Mouse (Mus musculus) gastrocnemius, postnatal 14 days (tissue): ENCODE measurements at regions not wholly inside any gene's neighbourhood (a gene's known extent, or its start where the extent isn't known, plus 50 kb on each side); places are given as distances from the start of the nearest gene placed in this dataset.

Experiments used
- DNase-seq: peaks from one replicate; pipeline ENCODE4 v3.0.0; 2021; ENCODE audit warnings: mixed read lengths
- intact Hi-C: fragments of 180-260 bp; cut with DNase I; formaldehyde crosslinking; loops from one replicate; pipeline ENCODE4 v1.15.1; 2025; ENCODE audit warnings: low total_unique reads

DNA sequence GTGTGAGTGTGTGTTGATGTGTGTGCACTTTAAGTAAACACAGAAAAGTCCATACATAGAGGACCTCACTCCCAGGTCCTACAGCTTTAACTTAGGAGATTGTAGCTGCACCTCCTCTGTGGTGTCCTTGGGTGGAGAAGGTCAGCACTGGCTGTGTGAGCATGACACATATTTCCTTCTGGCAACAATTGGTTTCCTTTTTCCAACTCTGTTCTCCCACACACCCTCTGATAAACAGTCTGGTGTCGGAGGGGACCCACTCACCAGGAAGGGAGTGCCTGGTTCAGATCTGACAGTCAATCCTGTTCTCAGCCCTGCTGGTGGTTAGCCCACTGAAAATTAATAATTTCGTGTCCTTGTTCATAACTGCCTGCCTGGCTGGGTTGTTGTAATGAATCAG is 276.7 kb downstream of the Ccdc91 start:
- DNase-seq = no peak
- intact Hi-C loops = no loop called here

DNA sequence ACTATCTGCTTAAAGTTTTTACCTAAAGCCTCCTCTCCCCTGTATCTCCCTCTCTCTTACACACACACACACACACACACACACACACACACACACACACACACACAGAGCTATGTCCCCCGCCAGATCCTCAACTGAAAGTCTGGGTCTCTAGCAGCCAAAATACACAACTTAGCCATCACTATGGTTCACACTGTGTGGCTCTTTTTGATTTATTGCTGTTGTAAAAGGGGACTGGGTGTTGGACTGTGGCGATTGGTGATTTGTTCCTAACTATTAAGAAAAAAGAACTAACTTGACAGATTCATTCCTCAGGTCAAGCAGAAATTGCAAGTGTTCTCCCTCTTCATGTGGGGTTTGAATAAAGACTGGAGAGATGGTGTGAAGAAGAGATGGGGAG is 278.2 kb downstream of the Ccdc91 start:
- intact Hi-C loops = no loop called here
- no peak for DNase-seq

DNA sequence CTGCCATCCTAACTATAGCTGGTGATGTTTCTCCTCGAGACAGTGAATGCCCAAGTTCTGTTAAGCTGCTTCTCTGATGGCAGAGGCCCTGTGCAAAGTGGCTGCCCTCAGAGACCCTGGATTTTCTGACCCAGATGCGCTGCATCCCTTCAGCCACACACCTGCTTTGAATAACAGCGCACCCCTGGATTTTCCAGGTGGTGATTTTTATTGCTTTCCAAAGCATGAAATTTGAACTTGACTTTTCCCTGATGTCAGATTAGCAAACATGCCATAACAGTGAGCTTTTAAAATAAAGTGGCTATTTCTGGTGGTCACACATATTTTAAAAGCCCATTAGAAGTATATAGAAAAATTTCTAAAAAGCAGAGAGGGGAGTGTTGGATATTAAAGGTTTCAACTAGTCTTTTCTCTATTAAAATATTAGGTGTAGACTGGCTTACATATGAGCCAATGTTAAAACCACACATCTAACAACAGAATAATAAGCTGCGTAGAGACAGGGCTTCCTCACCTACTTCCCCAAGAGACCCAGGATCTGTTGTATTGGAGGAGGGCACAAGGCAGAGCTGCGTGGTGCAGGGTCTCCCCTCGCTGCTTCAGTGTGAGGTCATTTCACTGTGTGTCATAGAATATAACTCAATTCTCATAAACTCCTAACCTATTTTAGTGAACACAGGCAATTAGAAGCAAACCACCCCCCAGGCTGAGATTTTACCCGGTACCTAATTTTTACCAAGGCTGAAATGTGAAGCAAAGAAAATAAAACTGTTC is 280.3 kb downstream of the Ccdc91 start:
- no peak for DNase-seq
- intact Hi-C loops = no loop called here

DNA sequence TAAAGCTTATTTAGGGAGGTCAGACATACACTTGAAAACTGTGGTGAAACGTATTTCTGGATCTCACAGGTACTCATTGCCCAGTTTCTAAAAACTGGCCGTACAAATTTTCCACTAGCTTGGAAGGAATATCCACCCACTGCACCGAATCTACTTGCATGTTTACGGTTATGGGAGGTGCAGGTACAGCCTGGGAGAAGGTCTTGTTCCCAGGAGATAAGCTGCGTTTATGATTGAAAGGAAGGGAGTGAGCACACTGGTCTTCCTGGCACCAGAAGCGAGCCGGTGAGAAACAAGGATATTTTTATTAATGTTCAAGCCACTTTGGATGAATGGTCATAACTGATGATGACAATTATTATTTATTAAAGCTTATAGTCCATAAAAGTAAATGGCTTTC is 283.9 kb downstream of the Ccdc91 start:
- DNase-seq = no peak
- intact Hi-C loops = no loop called here

DNA sequence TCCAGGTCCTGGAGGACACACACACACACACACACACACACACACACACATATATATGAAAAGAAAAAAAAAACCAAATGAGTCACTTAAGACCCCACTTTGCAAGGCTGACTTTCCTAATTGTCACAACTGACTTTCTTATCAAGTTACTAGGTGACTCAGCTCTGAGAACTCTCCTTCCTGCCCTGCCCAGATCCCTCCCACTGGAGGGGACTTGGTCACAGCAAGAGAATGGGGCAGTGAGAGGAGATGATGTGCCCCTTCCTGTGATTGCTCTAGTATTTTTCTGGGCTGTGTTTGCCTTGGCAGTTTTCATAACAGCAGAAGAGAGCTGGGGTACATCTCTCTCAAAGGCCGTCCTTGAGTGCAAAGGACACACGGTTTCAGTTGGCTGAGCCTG is 284.5 kb downstream of the Ccdc91 start:
- intact Hi-C loops = no loop called here
- DNase-seq = no peak

DNA sequence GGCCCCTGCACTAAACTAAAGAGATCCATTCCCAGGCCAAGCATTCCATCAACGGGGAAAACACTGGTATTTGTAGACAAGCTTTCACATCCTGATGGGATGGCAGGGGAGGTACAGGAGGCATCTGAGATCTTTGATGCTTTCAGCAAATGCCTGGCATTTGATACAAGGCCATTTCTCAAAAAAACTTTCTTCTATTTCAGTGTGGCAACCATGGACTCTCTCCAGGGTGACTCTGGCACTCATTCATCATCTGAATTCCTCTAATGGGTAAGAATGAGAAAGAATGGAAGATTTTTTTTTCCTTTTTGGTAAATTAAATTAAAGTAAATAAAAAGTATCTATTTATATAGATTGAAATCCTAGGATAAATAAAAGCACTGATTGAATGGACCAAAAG is 281.8 kb upstream of the Far2 start:
- intact Hi-C loops = no loop called here
- DNase-seq = no peak

DNA sequence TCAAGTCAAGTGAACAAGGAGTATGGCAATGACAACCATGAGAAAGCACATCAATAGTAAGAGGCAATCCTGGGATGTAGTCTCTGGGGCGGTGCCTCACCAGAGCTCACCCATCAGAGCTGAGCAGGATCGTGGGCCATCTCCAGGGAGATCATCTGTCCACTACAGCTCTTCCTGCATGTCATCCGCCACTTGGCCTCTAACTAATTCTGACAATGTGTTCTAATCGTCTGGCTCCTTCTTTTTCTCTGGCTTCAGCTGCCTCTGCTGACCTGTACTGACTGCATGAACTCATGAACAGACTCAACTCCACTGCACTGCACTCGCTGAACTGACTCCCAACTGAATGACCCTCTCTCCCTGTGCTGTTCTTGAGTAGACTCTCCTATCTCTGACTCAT is 277.9 kb upstream of the Far2 start:
- no peak for DNase-seq
- intact Hi-C loops = no loop called here

DNA sequence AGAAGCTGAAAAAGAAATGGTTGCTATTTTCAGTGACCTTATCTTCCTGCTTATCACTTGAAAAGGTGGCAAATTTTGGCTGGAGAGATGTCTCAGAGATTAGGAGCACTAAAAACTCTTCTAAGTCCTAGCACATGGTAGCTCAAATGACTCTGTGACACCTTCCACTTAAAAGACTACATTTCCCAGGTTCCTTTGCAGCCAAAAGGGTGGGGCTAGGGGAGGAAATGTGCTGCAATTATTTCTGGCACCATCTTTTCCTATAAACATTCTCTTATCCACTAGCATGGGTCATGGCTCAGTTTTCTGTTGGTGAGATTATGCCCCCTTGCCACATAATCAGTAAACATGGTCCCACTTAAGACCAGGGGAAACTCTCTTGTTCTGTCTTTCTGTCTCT is 277.0 kb upstream of the Far2 start:
- intact Hi-C loops = no loop called here
- no peak for DNase-seq

DNA sequence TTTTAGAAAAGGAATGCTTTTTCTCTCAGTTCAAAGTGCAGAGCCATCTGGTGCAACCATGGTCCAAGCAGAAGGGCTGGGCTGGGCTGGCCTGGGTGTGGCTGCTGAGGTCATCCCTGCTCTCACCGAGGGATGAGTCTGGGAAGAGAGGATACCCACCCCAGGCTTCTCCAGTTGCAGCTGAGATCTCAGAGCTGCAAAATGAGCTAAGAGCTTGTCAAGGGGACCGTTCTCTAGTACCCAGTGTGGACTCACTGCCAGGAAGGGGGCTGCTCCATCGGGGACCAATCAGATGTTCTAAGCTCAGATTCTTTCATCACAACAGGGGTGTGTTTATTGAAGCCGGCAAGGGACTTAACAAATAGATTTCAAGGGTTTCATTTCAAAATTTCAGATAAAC is 275.6 kb upstream of the Far2 start:
- intact Hi-C loops = no loop called here
- DNase-seq = peak; percentile 71

DNA sequence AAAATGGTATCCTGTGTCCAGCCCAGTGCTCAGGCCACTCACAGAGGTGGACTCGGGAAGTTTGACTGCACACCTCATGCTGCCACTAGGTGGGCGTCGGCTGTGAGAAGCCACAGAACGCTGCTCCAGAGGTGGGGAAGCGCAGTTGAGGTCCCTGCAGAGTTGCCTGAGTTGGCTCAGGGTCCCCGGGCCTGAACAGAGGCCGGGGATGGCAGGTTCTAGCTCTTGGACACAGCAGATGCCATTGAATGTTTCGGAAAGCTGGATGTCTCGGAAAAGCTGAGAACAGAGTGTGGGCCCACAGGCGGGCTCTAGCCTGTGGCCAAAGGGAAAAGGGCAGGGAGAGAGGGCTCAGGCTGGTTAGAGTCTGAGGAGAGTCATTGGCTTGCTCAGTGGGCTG is 273.2 kb upstream of the Far2 start:
- DNase-seq = no peak
- intact Hi-C loops = no loop called here

DNA sequence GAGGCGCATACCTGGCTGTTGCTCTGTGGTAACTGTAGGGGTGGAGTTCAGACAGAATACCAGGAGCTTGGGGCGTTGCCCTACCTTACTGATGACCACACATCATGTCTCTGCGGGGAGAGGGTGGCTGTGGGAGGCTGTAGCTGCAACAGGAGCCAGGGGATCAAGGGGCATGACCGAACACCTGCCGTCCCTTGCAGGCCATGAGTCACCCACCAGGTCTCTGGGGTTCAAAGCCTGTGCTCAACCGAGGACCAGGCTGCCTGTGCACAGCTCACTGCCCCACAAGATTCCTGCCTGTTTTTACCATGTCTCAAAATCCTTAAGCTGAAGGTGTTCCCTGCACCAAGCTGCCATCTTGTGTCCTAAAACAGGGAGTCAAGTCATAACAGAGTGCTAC is 272.4 kb upstream of the Far2 start:
- intact Hi-C loops = no loop called here
- DNase-seq = no peak

DNA sequence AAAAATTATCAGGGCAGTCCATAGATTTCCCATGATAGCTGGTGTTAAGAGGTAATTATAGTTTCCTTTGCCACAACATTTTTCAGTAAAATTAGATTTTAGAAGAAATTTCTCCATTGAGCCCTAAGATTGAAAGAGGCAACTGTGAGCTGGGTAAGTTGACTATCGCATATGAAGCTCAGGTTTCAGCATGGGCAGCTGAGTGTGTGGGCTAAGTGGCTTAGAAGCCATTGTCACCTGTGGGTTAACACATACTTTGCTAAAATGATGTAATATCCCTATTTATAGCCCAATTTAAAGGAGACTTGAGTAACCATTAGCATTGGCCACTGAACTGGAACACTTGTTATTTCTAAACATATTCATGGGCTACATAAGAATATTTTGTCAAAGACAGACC is 267.6 kb upstream of the Far2 start:
- DNase-seq = no peak
- intact Hi-C loops = no loop called here

DNA sequence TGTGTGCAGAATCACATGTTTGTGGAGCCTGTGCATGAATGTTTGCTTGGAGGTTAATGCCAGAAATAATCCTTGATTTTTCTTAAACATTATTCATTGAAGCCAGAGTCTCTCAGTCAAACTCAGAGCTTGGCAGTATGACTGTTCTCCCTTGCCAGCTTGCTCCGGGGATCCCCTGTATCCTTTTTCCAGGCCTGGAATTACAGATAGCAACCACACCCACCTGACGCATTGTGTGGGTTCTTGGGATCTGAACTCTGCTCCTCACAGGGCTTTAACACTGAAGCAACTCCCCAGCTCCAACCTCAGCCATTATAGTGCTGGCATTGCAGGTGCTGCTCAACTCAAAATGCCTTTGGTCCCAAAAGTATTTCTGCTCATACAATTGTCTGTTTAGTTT is 262.8 kb upstream of the Far2 start:
- intact Hi-C loops = no loop called here
- DNase-seq = no peak

DNA sequence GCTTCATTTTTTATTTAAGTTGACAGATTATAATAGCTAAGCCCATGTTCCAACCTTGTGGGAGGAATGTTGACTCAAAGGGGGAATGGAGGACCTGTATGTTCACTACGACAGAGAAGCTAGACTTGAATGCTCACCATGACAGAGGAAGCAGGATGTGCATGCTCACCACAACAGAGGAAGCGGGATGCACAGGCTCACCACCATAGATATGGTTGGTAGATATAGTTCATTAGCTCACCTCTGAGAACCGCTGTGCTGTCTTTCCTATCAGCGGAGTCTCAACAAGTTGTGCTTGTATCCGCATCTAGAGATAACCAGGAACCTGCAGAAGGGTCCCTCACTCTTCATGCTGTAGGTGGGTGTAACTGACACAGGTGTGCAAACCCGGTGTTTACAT is 262.2 kb upstream of the Far2 start:
- intact Hi-C loops = no loop called here
- DNase-seq = no peak

DNA sequence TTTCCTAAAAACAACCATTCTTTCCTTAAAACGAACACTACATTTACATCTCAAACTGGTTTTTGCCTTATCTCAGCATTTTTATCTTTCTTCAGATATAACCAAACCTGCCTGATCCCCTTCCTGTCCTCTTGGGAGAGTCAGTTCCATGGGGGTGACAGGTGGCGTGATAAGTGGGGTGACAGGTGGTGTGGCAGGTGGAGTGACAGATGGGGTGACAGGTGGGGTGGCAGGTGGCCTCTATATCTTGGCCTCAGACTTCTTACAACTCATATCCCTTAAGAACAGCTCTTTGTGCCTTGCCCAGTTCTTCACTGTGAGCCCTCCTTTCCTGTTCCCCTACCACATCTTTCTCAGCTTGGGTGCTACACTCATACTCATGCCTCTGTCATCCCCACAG is 259.0 kb upstream of the Far2 start:
- DNase-seq = no peak
- intact Hi-C loops = no loop called here

DNA sequence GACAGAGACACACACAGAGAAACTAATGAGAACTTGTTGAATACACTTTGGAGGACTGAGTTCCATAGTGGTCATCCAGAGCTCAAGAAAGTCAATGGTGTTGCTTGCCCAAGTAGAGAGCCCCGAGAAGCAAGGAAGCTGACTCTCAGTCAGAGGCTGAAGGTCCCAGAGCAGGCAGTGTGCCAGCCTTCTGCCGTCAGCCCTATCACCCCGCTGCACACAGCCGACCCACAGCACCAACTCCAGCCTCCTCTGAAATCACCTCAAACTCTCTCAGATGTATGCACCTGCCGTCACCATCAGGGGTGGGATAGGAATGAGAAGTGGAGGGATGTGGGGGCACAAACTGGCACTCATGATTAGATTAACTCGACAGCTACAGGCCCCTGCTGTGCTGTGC is 257.9 kb upstream of the Far2 start:
- intact Hi-C loops = no loop called here
- no peak for DNase-seq

DNA sequence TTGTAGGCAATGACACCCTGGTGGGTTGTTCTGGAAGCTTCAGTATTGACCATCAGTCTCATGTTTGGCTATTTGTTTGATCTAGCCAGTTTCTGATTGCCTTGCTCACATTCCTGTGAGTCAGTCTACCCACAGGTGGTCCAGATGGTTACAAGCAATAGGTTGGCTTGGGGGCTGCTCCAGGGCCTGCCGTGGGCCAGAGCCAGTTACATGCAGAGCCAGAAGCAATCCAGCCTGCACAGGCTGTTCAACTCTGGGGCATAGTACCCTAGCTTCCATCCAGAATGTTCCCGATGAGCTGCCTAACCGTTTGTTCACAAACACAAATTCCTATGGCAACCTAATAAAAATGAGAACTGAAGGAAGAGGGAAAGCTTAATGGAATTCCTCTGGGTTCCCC is 253.2 kb upstream of the Far2 start:
- intact Hi-C loops = no loop called here
- no peak for DNase-seq

DNA sequence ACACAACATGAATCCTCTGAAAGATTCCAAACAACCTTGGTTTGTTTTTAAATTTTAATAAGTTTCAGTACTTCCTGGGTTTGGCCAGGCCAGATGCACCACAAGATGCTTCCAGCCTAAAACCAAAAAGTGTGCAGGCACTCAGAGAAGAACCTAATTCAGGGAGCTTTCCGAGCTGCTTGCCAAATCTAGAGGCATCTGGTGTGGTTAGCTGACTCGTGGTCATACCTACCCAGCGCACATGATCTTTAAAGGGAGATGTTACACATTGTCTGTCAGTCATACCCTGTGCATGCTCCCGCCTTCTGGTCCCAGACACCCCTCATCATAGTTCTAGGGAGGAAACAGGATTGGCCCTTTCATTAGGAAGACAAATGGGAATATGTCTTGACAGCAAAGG is 252.7 kb upstream of the Far2 start:
- intact Hi-C loops = no loop called here
- DNase-seq = no peak

DNA sequence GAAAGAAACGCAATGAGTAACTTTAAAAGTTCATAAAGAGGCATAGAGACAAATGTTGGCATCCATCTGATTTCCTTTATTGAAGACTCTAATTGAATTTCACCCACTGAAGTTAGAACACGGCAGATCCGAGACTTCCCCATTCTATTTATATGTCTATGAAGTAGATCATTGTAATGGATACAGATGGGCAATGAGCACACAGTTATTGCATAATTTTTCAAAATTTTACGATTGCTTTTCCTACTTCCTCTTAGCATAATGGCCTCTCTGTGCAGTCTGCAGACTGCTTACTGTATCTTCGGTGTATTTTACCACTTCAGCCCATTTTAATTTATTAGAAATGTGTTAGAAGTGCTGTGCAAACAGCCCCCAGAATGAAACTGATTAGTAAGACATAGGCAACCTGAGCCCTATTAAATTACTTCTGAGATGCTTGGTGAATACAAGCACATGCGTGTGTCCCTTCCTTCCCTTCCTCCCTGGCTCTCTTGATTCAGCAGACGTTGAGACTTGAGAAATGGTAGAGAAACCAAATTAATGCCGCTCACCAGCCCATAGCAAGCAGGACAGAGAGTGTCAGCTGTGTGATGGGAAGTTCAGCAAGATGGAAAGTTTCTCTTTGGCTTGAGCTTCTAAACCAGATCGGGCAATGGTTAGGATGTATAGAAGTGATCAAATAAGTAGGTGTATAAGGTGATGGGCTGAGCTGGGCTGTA is 247.9 kb upstream of the Far2 start:
- intact Hi-C loops = no loop called here
- no peak for DNase-seq

DNA sequence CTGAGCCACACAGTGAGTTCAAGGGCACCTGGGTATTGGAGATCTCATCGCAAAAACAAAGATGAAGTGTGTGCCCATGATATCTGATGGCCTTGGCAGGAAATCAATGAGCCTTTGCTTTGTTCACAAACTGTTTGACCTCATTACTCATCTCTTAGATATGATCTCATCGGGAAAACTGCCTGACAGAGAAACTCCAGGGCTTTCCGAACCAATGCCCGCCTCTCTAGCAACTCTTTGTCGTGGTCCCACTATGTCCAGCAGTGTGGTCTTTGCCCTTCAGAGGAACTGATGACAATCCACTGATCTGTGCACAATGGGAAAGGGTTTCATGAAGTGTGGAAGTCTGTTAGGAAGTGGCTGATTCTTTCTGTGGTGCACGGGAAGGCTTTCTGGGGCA is 247.2 kb upstream of the Far2 start:
- DNase-seq = no peak
- intact Hi-C loops = no loop called here

DNA sequence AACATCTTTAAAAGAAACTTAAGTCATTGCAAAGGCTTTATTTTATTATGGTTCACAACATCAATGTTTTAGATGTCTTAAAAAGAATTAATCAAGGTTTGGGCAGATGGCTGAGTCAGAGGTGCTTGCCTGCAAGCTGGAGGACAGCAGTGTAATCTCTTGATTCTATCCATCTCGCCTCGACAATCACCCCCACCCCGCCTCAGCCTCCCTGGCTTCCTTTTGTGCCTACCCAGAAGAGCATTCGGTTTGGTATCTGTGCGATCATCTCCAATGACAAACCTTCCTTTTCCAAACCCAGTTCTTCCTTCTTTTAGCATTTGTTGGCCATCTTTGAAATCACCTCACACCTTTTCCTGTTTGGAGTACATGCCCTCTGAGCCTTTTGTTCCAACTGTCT is 246.2 kb upstream of the Far2 start:
- intact Hi-C loops = no loop called here
- no peak for DNase-seq

DNA sequence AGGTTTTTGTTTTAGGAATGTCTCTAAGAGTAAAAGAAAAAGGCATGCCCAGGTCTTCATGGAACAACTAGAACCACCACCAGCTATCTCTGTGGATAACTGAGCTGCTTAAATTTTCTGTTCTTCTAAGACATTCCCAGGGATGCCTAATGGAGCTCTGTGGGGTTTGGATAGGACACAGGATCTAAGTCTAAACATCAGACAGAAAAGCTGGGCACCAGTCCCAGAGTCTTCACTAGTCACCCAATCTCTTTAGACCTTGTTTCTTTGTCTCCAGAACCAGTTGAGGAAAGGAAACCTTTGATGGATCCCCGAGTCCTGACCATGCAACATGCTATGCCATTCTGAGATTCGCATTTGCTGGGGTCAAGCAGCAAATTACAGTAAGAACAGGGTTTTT is 243.2 kb upstream of the Far2 start:
- intact Hi-C loops = no loop called here
- no peak for DNase-seq
